Mouse (Mus musculus) heart, adult 9 months (tissue): ENCODE measurements around the gene AI481877.

Experiments
- DNase-seq, 2 experiments: peaks; one replicate each; pipeline ENCODE4 v3.0.0; 2022; ENCODE audit warnings: low spot score in 2 of 2

AI481877 gene

GRCm38 (mm10) chr4:59034918-59035785, 103.6 kb downstream of the AI481877 start, which contains the start of gene Gng10:
TSS of gene Gng10 (plus strand) at chr4:59035088.
- DNase-seq = peak; percentile 53 to 62

- no peak for DNase-seq
Observed at GRCm38 (mm10) chr4:59034325-59034917, 104.4 kb downstream of the AI481877 start.

- no peak for DNase-seq
Observed at GRCm38 (mm10) chr4:59016922-59017321, 121.9 kb downstream of the AI481877 start.

GRCm38 (mm10) chr4:59015181-59015580, 123.6 kb downstream of the AI481877 start:
- DNase-seq = no peak

GRCm38 (mm10) chr4:59011446-59011845, 127.3 kb downstream of the AI481877 start:
- DNase-seq = no peak

GRCm38 (mm10) chr4:59009696-59010095, 129.1 kb downstream of the AI481877 start:
- no peak for DNase-seq

GRCm38 (mm10) chr4:59009186-59009585, 129.6 kb downstream of the AI481877 start:
- DNase-seq = no peak

GRCm38 (mm10) chr4:59007974-59008373, 130.8 kb downstream of the AI481877 start:
- DNase-seq = no peak

- no peak for DNase-seq
Observed at GRCm38 (mm10) chr4:59007016-59007415, 131.8 kb downstream of the AI481877 start.

GRCm38 (mm10) chr4:59006211-59006610, 132.6 kb downstream of the AI481877 start:
- DNase-seq = no peak

- DNase-seq = no peak
Observed at GRCm38 (mm10) chr4:59003806-59004200, 135.0 kb downstream of the AI481877 start.

- peak; percentile 92 to 93 for DNase-seq
Observed at GRCm38 (mm10) chr4:59002948-59003805, 135.6 kb downstream of the AI481877 start, which contains the start of gene Gm20503. TSS of gene Gm20503 (plus strand) at chr4:59003210.

GRCm38 (mm10) chr4:59000614-59001013, 138.2 kb downstream of the AI481877 start:
- DNase-seq = no peak

GRCm38 (mm10) chr4:58999686-59000085, 139.1 kb downstream of the AI481877 start:
- peak; percentile 15 to 68 for DNase-seq

- no peak for DNase-seq
Observed at GRCm38 (mm10) chr4:58998688-58999087, 140.1 kb downstream of the AI481877 start.

- no peak for DNase-seq
Observed at GRCm38 (mm10) chr4:58997081-58997480, 141.7 kb downstream of the AI481877 start.

GRCm38 (mm10) chr4:58995251-58995693, 143.5 kb downstream of the AI481877 start:
- no peak for DNase-seq

- DNase-seq = no peak
Observed at GRCm38 (mm10) chr4:58994762-58995161, 144.0 kb downstream of the AI481877 start, which contains the start of gene Dnajc25. TSS of gene Dnajc25 (plus strand) at chr4:58995062.
